Mouse (Mus musculus) brain, embryonic 14.5 days (tissue): ENCODE data around the gene Cux2.

ENCODE experiments used
- CTCF ChIP-seq: fragments of 200-500 bp; IDR thresholded peaks from 2 replicates; pipeline ENCODE4 v1.5.1; 2012; ENCODE audit warnings: inconsistent platforms, mild to moderate bottlenecking, moderate library complexity, borderline replicate concordance; ENCODE audit not compliant: insufficient read depth, insufficient read length; ENCODE audit errors: extremely low read depth
- POLR2A ChIP-seq: fragments of 200-500 bp; IDR thresholded peaks from 2 replicates; pipeline ENCODE4 v1.6.1; 2012; ENCODE audit warnings: mild to moderate bottlenecking, inconsistent platforms, borderline replicate concordance; ENCODE audit not compliant: poor library complexity, insufficient read depth, insufficient read length, severe bottlenecking; ENCODE audit errors: extremely low read depth

- TF ChIP-seq CTCF (no peak), POLR2A (no peak)
These were observed 145.1 kb downstream of the Cux2 start for GRCm38 (mm10) chr5:121904799-121905198.
